Mouse (Mus musculus) hindbrain, embryonic 12.5 days (tissue): ENCODE data around the gene Gm3248. TPM values are rescaled to one million over a fixed set of nuclear protein-coding genes. Genes with fewer than 3 reads are reported as not detected.
"Not testable (repeated sequence)": the region's sequence is repeated elsewhere in the genome, so short reads cannot be mapped to it uniquely, and the experiment has no call there.

ENCODE experiments used
- ATAC-seq: fragments of 200-750 bp; cut with Nextera tagmentation; 2 replicates; pipeline ENCODE4 v1.8.0; 2017; ENCODE audit warnings: moderate TSS enrichment; ENCODE audit not compliant: low FRiP score
- H3K27ac ChIP-seq: fragments of 300-500 bp; sonication (generic); 2 replicates; pipeline ENCODE4 v1.5.1; 2016; ENCODE audit warnings: mild to moderate bottlenecking
- H3K27me3 ChIP-seq: fragments of 300-500 bp; sonication (generic); 2 replicates; pipeline ENCODE4 v1.6.1; 2016; ENCODE audit warnings: mild to moderate bottlenecking
- H3K36me3 ChIP-seq: fragments of 300-500 bp; sonication (generic); 2 replicates; pipeline ENCODE4 v1.6.1; 2016; ENCODE audit warnings: mild to moderate bottlenecking
- H3K4me1 ChIP-seq: fragments of 300-500 bp; sonication (generic); 2 replicates; pipeline ENCODE4 v1.6.1; 2016
- H3K4me2 ChIP-seq: fragments of 300-500 bp; sonication (generic); replicated peaks from 2 replicates; pipeline ENCODE4 v1.6.1; 2016; ENCODE audit warnings: mild to moderate bottlenecking
- H3K4me3 ChIP-seq: fragments of 300-500 bp; sonication (generic); 2 replicates; pipeline ENCODE4 v1.5.1; 2016; ENCODE audit warnings: mild to moderate bottlenecking
- H3K9ac ChIP-seq: fragments of 300-500 bp; sonication (generic); 2 replicates; pipeline ENCODE4 v1.6.1; 2016; ENCODE audit warnings: mild to moderate bottlenecking, moderate library complexity
- H3K9me3 ChIP-seq: fragments of 300-500 bp; sonication (generic); replicated peaks from 2 replicates; pipeline ENCODE4 v1.6.1; 2016; ENCODE audit warnings: mild to moderate bottlenecking
- WGBS: fragments of 180-500 bp; shearing (Covaris S2); methylation state at CpG from one replicate; pipeline ENCODE4 v1.1.7; 2016; 5-methylcytosine and 5-hydroxymethylcytosine counted together
- polyA plus RNA-seq: library from polyadenylated mRNA; unstranded; fragments of >200 nt; fragmentation: Nextera tagmentation; extraction: Ambion mirVana; gene quantifications from 2 replicates; pipeline ENCODE4 v1.2.1, GENCODE M21; 2016

Gene Gm3248
- 1.5 and 1.7 TPM in 2 replicates for polyA plus RNA-seq

- not testable (repeated sequence) for ATAC-seq, H3K27me3 ChIP-seq, H3K9me3 ChIP-seq, H3K27ac ChIP-seq, H3K36me3 ChIP-seq, H3K4me1 ChIP-seq
- peak within 1 kb of the TSS; percentile 50 for H3K4me3 ChIP-seq
- 2% methylated on average over 21 of the region's 23 CpGs for WGBS
- peak within 1 kb of the TSS; percentile 78 for H3K4me2 ChIP-seq
- peak within 1 kb of the TSS; percentile 64 for H3K9ac ChIP-seq
These were observed at the start of gene Gm3248 for GRCm38 (mm10) chr14:5961635-5962034. Gene Gm3248 (minus strand): TSS chr14:5961745.

- not testable (repeated sequence) for H3K27ac ChIP-seq, H3K4me2 ChIP-seq, H3K9ac ChIP-seq, H3K4me1 ChIP-seq, H3K27me3 ChIP-seq, ATAC-seq, H3K36me3 ChIP-seq, H3K9me3 ChIP-seq, H3K4me3 ChIP-seq
- 78% methylated on average over 7 of the region's 7 CpGs for WGBS
These were observed 25.6 kb upstream of the Gm3248 start for GRCm38 (mm10) chr14:5987136-5987535.

- not testable (repeated sequence) for H3K4me1 ChIP-seq, H3K27ac ChIP-seq, H3K9ac ChIP-seq, H3K36me3 ChIP-seq, H3K4me3 ChIP-seq, H3K9me3 ChIP-seq, ATAC-seq, H3K4me2 ChIP-seq, H3K27me3 ChIP-seq
- 75% methylated on average over 2 of the region's 2 CpGs for WGBS
These were observed 17.5 kb upstream of the Gm3248 start, which contains the start of gene Gm3453 for GRCm38 (mm10) chr14:5979037-5979436. Gene Gm3453 (minus strand): TSS chr14:5979137.

GRCm38 (mm10) chr14:5962441-5962840, 896 bp upstream of the Gm3248 start:
- H3K27ac ChIP-seq, H3K4me3 ChIP-seq, H3K9me3 ChIP-seq, ATAC-seq, H3K27me3 ChIP-seq, H3K9ac ChIP-seq, H3K4me1 ChIP-seq, H3K4me2 ChIP-seq, H3K36me3 ChIP-seq: not testable (repeated sequence)
- WGBS, result 22% methylated on average over 4 of the region's 4 CpGs

GRCm38 (mm10) chr14:5961102-5961501, 443 bp downstream of the Gm3248 start:
- not testable (repeated sequence) for H3K9me3 ChIP-seq, ATAC-seq, H3K36me3 ChIP-seq, H3K27me3 ChIP-seq, H3K27ac ChIP-seq, H3K4me1 ChIP-seq
- peak overlapping the region; percentile 64 for H3K9ac ChIP-seq
- H3K4me2 ChIP-seq, result peak overlapping the region; percentile 78
- WGBS, result 1% methylated on average over 20 of the region's 24 CpGs
- H3K4me3 ChIP-seq, result peak overlapping the region; percentile 50

- ATAC-seq, H3K4me1 ChIP-seq: not testable (repeated sequence)
- WGBS, result 20% methylated on average over 7 of the region's 10 CpGs
These were observed 1.1 kb downstream of the Gm3248 start for GRCm38 (mm10) chr14:5960479-5960878.

GRCm38 (mm10) chr14:5923276-5923675, 38.3 kb downstream of the Gm3248 start:
- H3K9ac ChIP-seq, H3K27ac ChIP-seq, H3K4me2 ChIP-seq, H3K4me1 ChIP-seq, H3K9me3 ChIP-seq, H3K36me3 ChIP-seq, ATAC-seq, H3K4me3 ChIP-seq, H3K27me3 ChIP-seq: not testable (repeated sequence)
- 86% methylated on average over 7 of the region's 7 CpGs for WGBS

More at GRCm38 (mm10) chr14:5960479-5960878, 1.1 kb downstream of the Gm3248 start:
- H3K4me3 ChIP-seq, H3K27ac ChIP-seq, H3K9ac ChIP-seq, H3K36me3 ChIP-seq, H3K27me3 ChIP-seq, H3K9me3 ChIP-seq, H3K4me2 ChIP-seq: not testable (repeated sequence)

- ATAC-seq, H3K27me3 ChIP-seq: not testable (repeated sequence)
These were observed 43.1 kb downstream of the Gm3248 start for GRCm38 (mm10) chr14:5918330-5918942.

GRCm38 (mm10) chr14:5913701-5914100, 47.8 kb downstream of the Gm3248 start:
- not testable (repeated sequence) for H3K9me3 ChIP-seq, H3K4me2 ChIP-seq, H3K4me3 ChIP-seq, H3K4me1 ChIP-seq, ATAC-seq, H3K27ac ChIP-seq, H3K36me3 ChIP-seq, H3K9ac ChIP-seq, H3K27me3 ChIP-seq
- 90% methylated on average over 2 of the region's 2 CpGs for WGBS

More at GRCm38 (mm10) chr14:5918330-5918942, 43.1 kb downstream of the Gm3248 start:
- H3K4me3 ChIP-seq, H3K4me2 ChIP-seq, H3K4me1 ChIP-seq, H3K27ac ChIP-seq, H3K9me3 ChIP-seq, H3K36me3 ChIP-seq, H3K9ac ChIP-seq: not testable (repeated sequence)
- 79% methylated on average over 4 of the region's 4 CpGs for WGBS

Other genes with a start within 250 kb of the Gm3248 start
- 0.17 and 0.75 TPM in 2 replicates for gene Gm3373, start 220.2 kb downstream of the Gm3248 start, polyA plus RNA-seq
- 2.0 and 2.1 TPM in 2 replicates for gene Gm3383, start 153.8 kb downstream of the Gm3248 start, polyA plus RNA-seq
- not detected in 2 replicates for gene Gm3424, start 131.4 kb downstream of the Gm3248 start, polyA plus RNA-seq
- 0.37 and 0.42 TPM in 2 replicates for gene Gm8237, start 81.4 kb downstream of the Gm3248 start, polyA plus RNA-seq
- gene Gm3453, start 17.4 kb upstream of the Gm3248 start, polyA plus RNA-seq, result not detected in 2 replicates
- gene Gm6337, start 96.5 kb upstream of the Gm3248 start, polyA plus RNA-seq, result not detected in 2 replicates
- gene Gm8206, start 132.2 kb upstream of the Gm3248 start, polyA plus RNA-seq, result 0.80 and 0.96 TPM in 2 replicates
- gene Gm3468, start 146.9 kb upstream of the Gm3248 start, polyA plus RNA-seq, result 2.9 and 3.0 TPM in 2 replicates
- not detected in 2 replicates for gene Gm3476, start 164.1 kb upstream of the Gm3248 start, polyA plus RNA-seq